Mouse (Mus musculus): ENCODE measurements around the gene Rnf186. TPM values are rescaled to one million over a fixed set of nuclear protein-coding genes. Genes with fewer than 3 reads are reported as not detected.

Gene Rnf186
- total and polyA plus RNA-seq, 3 experiments: 0.27 TPM; not detected in 2

DNA sequence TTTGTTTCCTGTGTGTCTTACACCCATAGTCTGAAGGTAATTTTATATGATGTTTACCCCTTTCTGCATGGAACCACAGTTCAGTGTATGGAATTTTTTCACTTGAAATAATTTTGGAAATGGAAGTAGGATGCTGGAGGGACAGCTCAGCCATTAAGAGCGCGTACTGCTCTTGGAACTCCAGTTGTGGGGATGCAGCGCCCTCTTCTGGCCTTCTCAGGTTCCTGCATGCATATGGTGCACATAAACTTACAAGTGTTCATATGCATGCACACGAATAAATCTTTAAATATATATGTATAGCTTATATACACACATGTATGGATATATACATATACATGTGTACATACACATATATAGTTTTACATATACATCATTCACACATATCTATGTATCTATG lies 30.2 kb downstream of the Rnf186 start:
- no peak for DNase-seq (ENCODE audit: low spot score)
- TF ChIP-seq TAL1 (conservative IDR thresholded peaks at IDR 0.05; ENCODE audit: low read depth, low read length) (no peak), CTCF (IDR thresholded peaks at IDR 0.05; ENCODE audit: low read depth, low read length) (peak; percentile 27; the same call in 1 of the 2 replicates)
- Histone ChIP-seq H3K27me3 (ENCODE audit: insufficient read depth, low read length) (no peaks in the 10 kb centered on the region), H3K9me3 (replicated peaks) (peaks cover 2% of the 10 kb centered on the region; the same call in 1 of the 2 replicates), H3K4me3 (ENCODE audit: low read depth, low read length) (no peak overlapping the region), H3K36me3 (replicated peaks) (peaks cover 97% of the 10 kb centered on the region), H3K4me1 (ENCODE audit: insufficient read depth, low read depth, low read length) (peaks cover 12% of the 10 kb centered on the region)
- no peak for ATAC-seq (ENCODE audit: extremely low read depth, insufficient number of reproducible peaks, low FRiP score, poor library complexity, severe bottlenecking)

DNA sequence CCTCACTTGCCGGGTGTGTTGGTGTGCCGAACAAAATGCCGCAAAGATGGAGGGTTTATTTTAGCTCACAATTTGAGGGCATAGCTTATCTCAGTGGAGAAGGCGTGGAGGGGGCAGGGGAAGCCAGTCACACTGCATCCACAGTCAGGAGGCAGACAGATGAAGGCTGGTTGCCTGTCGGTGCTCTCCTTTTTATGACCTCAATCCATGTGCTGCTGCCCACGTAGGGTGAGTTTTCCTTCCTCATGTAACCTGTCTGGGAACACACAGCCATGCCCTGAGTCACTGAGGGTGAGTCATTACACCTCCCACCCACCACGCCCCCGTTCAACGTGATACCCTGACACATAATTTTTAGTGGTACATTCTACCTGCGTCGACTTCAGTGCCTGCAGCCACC lies 31.7 kb downstream of the Rnf186 start:
- Histone ChIP-seq H3K4me3 (ENCODE audit: low read depth, low read length) (no peak overlapping the region), H3K27me3 (ENCODE audit: insufficient read depth, low read length) (no peaks in the 10 kb centered on the region), H3K4me1 (ENCODE audit: insufficient read depth, low read depth, low read length) (peaks cover 12% of the 10 kb centered on the region), H3K9me3 (replicated peaks) (peaks cover 2% of the 10 kb centered on the region; the same call in 1 of the 2 replicates), H3K36me3 (replicated peaks) (peaks cover 95% of the 10 kb centered on the region)
- TF ChIP-seq POLR2AphosphoS5 (IDR thresholded peaks at IDR 0.05; ENCODE audit: insufficient replicate concordance, low read depth, low read length) (no peak), TAL1 (conservative IDR thresholded peaks at IDR 0.05; ENCODE audit: low read depth, low read length) (no peak), GATA1 (IDR thresholded peaks at IDR 0.05; ENCODE audit: borderline replicate concordance, low read length) (no peak), CTCF (IDR thresholded peaks at IDR 0.05; ENCODE audit: low read depth, low read length) (no peak), GATA2 (IDR thresholded peaks at IDR 0.05; ENCODE audit: borderline replicate concordance, low read depth, low read length) (no peak)
- DNase-seq (ENCODE audit: low spot score) (no peak), ATAC-seq (ENCODE audit: extremely low read depth, insufficient number of reproducible peaks, low FRiP score, poor library complexity, severe bottlenecking) (no peak)

DNA sequence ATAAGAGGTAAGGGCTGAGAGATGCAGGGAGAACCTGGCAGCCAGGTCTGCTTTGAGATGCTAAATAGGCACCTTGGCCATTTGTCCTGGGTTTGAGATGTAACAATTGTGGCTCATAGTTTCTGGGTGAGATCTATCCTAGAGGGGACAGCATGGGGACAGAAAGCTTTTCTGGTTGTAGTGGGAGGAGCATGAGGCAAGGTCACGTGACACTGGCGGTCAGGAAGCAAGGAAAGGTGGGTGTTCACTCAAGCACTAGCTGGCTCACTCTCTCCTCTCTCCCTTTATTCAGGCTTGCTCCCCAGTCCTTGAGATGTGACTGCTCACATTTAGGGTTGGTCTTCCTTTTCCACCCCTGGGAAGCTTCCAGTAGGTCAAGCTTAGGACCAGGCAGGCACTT lies 34.1 kb downstream of the Rnf186 start:
- ATAC-seq (ENCODE audit: extremely low read depth, insufficient number of reproducible peaks, low FRiP score, poor library complexity, severe bottlenecking): no peak
- Histone ChIP-seq H3K36me3 (replicated peaks) (peaks cover 93% of the 10 kb centered on the region), H3K4me3 (ENCODE audit: low read depth, low read length) (no peak overlapping the region), H3K9me3 (replicated peaks) (peaks cover 2% of the 10 kb centered on the region; the same call in 1 of the 2 replicates), H3K4me1 (ENCODE audit: insufficient read depth, low read depth, low read length) (peaks cover 9% of the 10 kb centered on the region), H3K27me3 (ENCODE audit: insufficient read depth, low read length) (no peaks in the 10 kb centered on the region)
- DNase-seq (ENCODE audit: low spot score): peak; percentile 19
- TF ChIP-seq POLR2AphosphoS5 (IDR thresholded peaks at IDR 0.05; ENCODE audit: insufficient replicate concordance, low read depth, low read length) (no peak), CTCF (IDR thresholded peaks at IDR 0.05; ENCODE audit: low read depth, low read length) (no peak), GATA2 (IDR thresholded peaks at IDR 0.05; ENCODE audit: borderline replicate concordance, low read depth, low read length) (no peak), GATA1 (IDR thresholded peaks at IDR 0.05; ENCODE audit: borderline replicate concordance, low read length) (no peak), TAL1 (conservative IDR thresholded peaks at IDR 0.05; ENCODE audit: low read depth, low read length) (no peak)

- Histone ChIP-seq H3K4me1 (ENCODE audit: insufficient read depth, low read depth, low read length) (peaks cover 9% of the 10 kb centered on the region), H3K9me3 (replicated peaks) (peaks cover under 1% of the 10 kb centered on the region; the same call in 1 of the 2 replicates), H3K4me3 (ENCODE audit: low read depth, low read length) (no peak overlapping the region), H3K27me3 (ENCODE audit: insufficient read depth, low read length) (no peaks in the 10 kb centered on the region), H3K36me3 (replicated peaks) (peaks cover 92% of the 10 kb centered on the region)
- TF ChIP-seq GATA2 (IDR thresholded peaks at IDR 0.05; ENCODE audit: borderline replicate concordance, low read depth, low read length): no peak
- no peak for TF ChIP-seq POLR2AphosphoS5 (IDR thresholded peaks at IDR 0.05; ENCODE audit: insufficient replicate concordance, low read depth, low read length)
- no peak for TF ChIP-seq TAL1 (conservative IDR thresholded peaks at IDR 0.05; ENCODE audit: low read depth, low read length)
- DNase-seq (ENCODE audit: low spot score) (peak; percentile 10), ATAC-seq (ENCODE audit: extremely low read depth, insufficient number of reproducible peaks, low FRiP score, poor library complexity, severe bottlenecking) (no peak)
Observed at GRCm38 (mm10) chr4:139001433-139001832, 34.5 kb downstream of the Rnf186 start.

DNA sequence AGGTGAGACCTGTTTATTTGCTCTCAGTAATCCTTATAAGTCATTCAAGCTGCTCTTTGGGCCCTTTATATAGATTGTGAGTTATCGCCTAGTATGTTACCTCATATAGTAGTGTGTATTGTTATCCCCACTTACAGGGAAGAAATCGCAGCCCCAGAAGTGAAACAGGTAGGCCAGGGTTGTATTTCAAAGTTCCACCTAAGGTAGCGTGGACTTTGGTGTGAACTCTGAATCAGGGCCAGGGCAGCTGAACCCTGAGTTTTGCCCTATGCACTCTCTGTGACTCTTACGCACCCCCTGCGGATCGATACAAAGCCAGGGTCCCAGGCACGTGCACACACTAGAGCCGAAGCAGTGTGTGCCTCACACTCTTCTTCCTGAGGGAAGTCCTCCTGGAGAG lies 37.2 kb downstream of the Rnf186 start:
- H3K4me1 ChIP-seq (ENCODE audit: insufficient read depth, low read depth, low read length): peaks cover 9% of the 10 kb centered on the region
- no peak overlapping the region for H3K4me3 ChIP-seq (ENCODE audit: low read depth, low read length)
- no peak for DNase-seq (ENCODE audit: low spot score)
- no peak for TF ChIP-seq TAL1 (conservative IDR thresholded peaks at IDR 0.05; ENCODE audit: low read depth, low read length)
- TF ChIP-seq GATA2 (IDR thresholded peaks at IDR 0.05; ENCODE audit: borderline replicate concordance, low read depth, low read length): no peak
- TF ChIP-seq POLR2AphosphoS5 (IDR thresholded peaks at IDR 0.05; ENCODE audit: insufficient replicate concordance, low read depth, low read length): no peak
- TF ChIP-seq GATA1 (IDR thresholded peaks at IDR 0.05; ENCODE audit: borderline replicate concordance, low read length): no peak
- no peak for TF ChIP-seq CTCF (IDR thresholded peaks at IDR 0.05; ENCODE audit: low read depth, low read length)
- no peaks in the 10 kb centered on the region for H3K27me3 ChIP-seq (ENCODE audit: insufficient read depth, low read length)
- peaks cover 88% of the 10 kb centered on the region for H3K36me3 ChIP-seq (replicated peaks)
- H3K9me3 ChIP-seq (replicated peaks): no peaks in the 10 kb centered on the region
- ATAC-seq (ENCODE audit: extremely low read depth, insufficient number of reproducible peaks, low FRiP score, poor library complexity, severe bottlenecking): no peak

DNA sequence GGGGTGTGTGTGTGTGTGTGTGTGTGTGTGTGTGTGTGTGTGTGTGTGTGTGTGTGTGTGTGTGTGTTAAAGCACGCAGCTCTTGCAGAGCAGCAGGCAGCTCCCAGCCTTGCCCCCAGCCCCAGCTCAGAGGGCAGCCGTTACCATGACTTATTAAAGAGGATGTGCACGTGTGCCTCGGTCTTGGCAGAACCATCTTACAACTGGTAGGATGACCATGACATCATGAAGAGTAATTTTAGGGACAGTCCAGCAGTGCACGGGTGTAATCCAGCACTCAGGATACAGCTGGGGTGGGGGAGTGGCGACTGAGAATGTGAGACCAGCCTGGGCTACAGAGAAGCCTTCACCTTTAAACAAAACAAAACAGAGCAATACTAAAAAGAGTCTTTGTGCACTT lies 38.3 kb downstream of the Rnf186 start:
- ATAC-seq (ENCODE audit: extremely low read depth, insufficient number of reproducible peaks, low FRiP score, poor library complexity, severe bottlenecking) (no peak), DNase-seq (ENCODE audit: low spot score) (no peak)
- Histone ChIP-seq H3K27me3 (ENCODE audit: insufficient read depth, low read length) (no peaks in the 10 kb centered on the region), H3K4me1 (ENCODE audit: insufficient read depth, low read depth, low read length) (peaks cover 9% of the 10 kb centered on the region), H3K36me3 (replicated peaks) (peaks cover 85% of the 10 kb centered on the region), H3K9me3 (replicated peaks) (no peaks in the 10 kb centered on the region), H3K4me3 (ENCODE audit: low read depth, low read length) (no peak overlapping the region)
- TF ChIP-seq POLR2AphosphoS5 (IDR thresholded peaks at IDR 0.05; ENCODE audit: insufficient replicate concordance, low read depth, low read length) (no peak), TAL1 (conservative IDR thresholded peaks at IDR 0.05; ENCODE audit: low read depth, low read length) (no peak), GATA2 (IDR thresholded peaks at IDR 0.05; ENCODE audit: borderline replicate concordance, low read depth, low read length) (no peak), CTCF (IDR thresholded peaks at IDR 0.05; ENCODE audit: low read depth, low read length) (no peak), GATA1 (IDR thresholded peaks at IDR 0.05; ENCODE audit: borderline replicate concordance, low read length) (no peak)

GRCm38 (mm10) chr4:139007353-139007752 lies 40.4 kb downstream of the Rnf186 start:
- ATAC-seq (ENCODE audit: extremely low read depth, insufficient number of reproducible peaks, low FRiP score, poor library complexity, severe bottlenecking): no peak
- H3K27me3 ChIP-seq (ENCODE audit: insufficient read depth, low read length): no peaks in the 10 kb centered on the region
- no peaks in the 10 kb centered on the region for H3K9me3 ChIP-seq (replicated peaks)
- no peak overlapping the region for H3K4me3 ChIP-seq (ENCODE audit: low read depth, low read length)
- TF ChIP-seq POLR2AphosphoS5 (IDR thresholded peaks at IDR 0.05; ENCODE audit: insufficient replicate concordance, low read depth, low read length) (no peak), TAL1 (conservative IDR thresholded peaks at IDR 0.05; ENCODE audit: low read depth, low read length) (no peak), GATA2 (IDR thresholded peaks at IDR 0.05; ENCODE audit: borderline replicate concordance, low read depth, low read length) (no peak), CTCF (IDR thresholded peaks at IDR 0.05; ENCODE audit: low read depth, low read length) (no peak), GATA1 (IDR thresholded peaks at IDR 0.05; ENCODE audit: borderline replicate concordance, low read length) (no peak)
- H3K36me3 ChIP-seq (replicated peaks): peaks cover 88% of the 10 kb centered on the region
- H3K4me1 ChIP-seq (ENCODE audit: insufficient read depth, low read depth, low read length): no peaks in the 10 kb centered on the region
- DNase-seq (ENCODE audit: low spot score): no peak
